Mouse (Mus musculus): ENCODE results near the gene Eps8l2. TPM values are rescaled to one million over a fixed set of nuclear protein-coding genes. Genes with fewer than 3 reads are reported as not detected.

Eps8l2 gene
- polyA plus RNA-seq, 1 experiment from 2014 or later: 13.6 TPM

GRCm38 (mm10) chr7:141387807-141388486 lies 49.3 kb downstream of the Eps8l2 start:
- no peak overlapping the region for H3K4me2 ChIP-seq (ENCODE audit: low read depth, low read length)
- no peak overlapping the region for H3K9ac ChIP-seq (ENCODE audit: low read depth, low read length)
- no peaks in the 10 kb centered on the region for H3K36me3 ChIP-seq (ENCODE audit: control insufficient read depth, insufficient read depth, low read length)
- no peak overlapping the region for H3K4me3 ChIP-seq (ENCODE audit: low read depth, low read length)
- peaks cover 6% of the 10 kb centered on the region for H3K4me1 ChIP-seq (ENCODE audit: control insufficient read depth, insufficient read depth, low read length)
- no peaks in the 10 kb centered on the region for H3K9me3 ChIP-seq (ENCODE audit: control insufficient read depth, low read length)
- ATAC-seq (ENCODE audit: low read depth): no peak
- H3K27me3 ChIP-seq (replicated peaks; ENCODE audit: control insufficient read depth, insufficient read depth, low read length): no peaks in the 10 kb centered on the region
- no peak for DNase-seq (ENCODE audit: low spot score)
- 47% methylated on average over 2 of the region's 2 CpGs for WGBS
- H3K27ac ChIP-seq (replicated peaks; ENCODE audit: low read depth, low read length): no peak overlapping the region

- no peak overlapping the region for H3K4me3 ChIP-seq (ENCODE audit: low read depth, low read length)
- no peaks in the 10 kb centered on the region for H3K36me3 ChIP-seq (ENCODE audit: control insufficient read depth, insufficient read depth, low read length)
- no peak overlapping the region for H3K4me2 ChIP-seq (ENCODE audit: low read depth, low read length)
- H3K4me1 ChIP-seq (ENCODE audit: control insufficient read depth, insufficient read depth, low read length): peaks cover 8% of the 10 kb centered on the region
- ATAC-seq (ENCODE audit: low read depth): no peak
- no peak for DNase-seq (ENCODE audit: low spot score)
- no peaks in the 10 kb centered on the region for H3K27me3 ChIP-seq (replicated peaks; ENCODE audit: control insufficient read depth, insufficient read depth, low read length)
- H3K9me3 ChIP-seq (ENCODE audit: control insufficient read depth, low read length): no peaks in the 10 kb centered on the region
- no peak overlapping the region for H3K9ac ChIP-seq (ENCODE audit: low read depth, low read length)
- WGBS: 68% methylated on average over 3 of the region's 3 CpGs
- no peak overlapping the region for H3K27ac ChIP-seq (replicated peaks; ENCODE audit: low read depth, low read length)
Observed at GRCm38 (mm10) chr7:141388487-141389109, 49.9 kb downstream of the Eps8l2 start.

GRCm38 (mm10) chr7:141390326-141391259 lies 51.9 kb downstream of the Eps8l2 start:
- peaks cover 8% of the 10 kb centered on the region for H3K4me1 ChIP-seq (ENCODE audit: control insufficient read depth, insufficient read depth, low read length)
- DNase-seq (ENCODE audit: low spot score) (no peak), ATAC-seq (ENCODE audit: low read depth) (no peak)
- H3K4me3 ChIP-seq (ENCODE audit: low read depth, low read length): no peak overlapping the region
- WGBS: 59% methylated on average over 9 of the region's 9 CpGs
- H3K9me3 ChIP-seq (ENCODE audit: control insufficient read depth, low read length): no peaks in the 10 kb centered on the region
- H3K9ac ChIP-seq (ENCODE audit: low read depth, low read length): no peak overlapping the region
- peak overlapping the region; percentile 93; the same call in 1 of the 2 replicates for H3K4me2 ChIP-seq (ENCODE audit: low read depth, low read length)
- no peaks in the 10 kb centered on the region for H3K36me3 ChIP-seq (ENCODE audit: control insufficient read depth, insufficient read depth, low read length)
- no peak overlapping the region for H3K27ac ChIP-seq (replicated peaks; ENCODE audit: low read depth, low read length)
- H3K27me3 ChIP-seq (replicated peaks; ENCODE audit: control insufficient read depth, insufficient read depth, low read length): no peaks in the 10 kb centered on the region

GRCm38 (mm10) chr7:141391625-141392551 lies 53.2 kb downstream of the Eps8l2 start, which contains the start of gene Taldo1:
Taldo1 (plus strand) TSS chr7:141392199.
- DNase-seq (ENCODE audit: low spot score) (peak; percentile 98), ATAC-seq (ENCODE audit: low read depth) (peak; percentile 95)
- H3K4me2 ChIP-seq (ENCODE audit: low read depth, low read length): peak within 1 kb of the TSS; percentile 93
- under 1% methylated on average over 57 of the region's 57 CpGs for WGBS
- H3K27me3 ChIP-seq (replicated peaks; ENCODE audit: control insufficient read depth, insufficient read depth, low read length): no peaks in the 10 kb centered on the region
- peaks cover 11% of the 10 kb centered on the region for H3K36me3 ChIP-seq (ENCODE audit: control insufficient read depth, insufficient read depth, low read length)
- peaks cover 8% of the 10 kb centered on the region for H3K4me1 ChIP-seq (ENCODE audit: control insufficient read depth, insufficient read depth, low read length)
- no peaks in the 10 kb centered on the region for H3K9me3 ChIP-seq (ENCODE audit: control insufficient read depth, low read length)
- peak within 1 kb of the TSS; percentile 73 for H3K4me3 ChIP-seq (ENCODE audit: low read depth, low read length)
- peak within 1 kb of the TSS; percentile 70 for H3K9ac ChIP-seq (ENCODE audit: low read depth, low read length)
- H3K27ac ChIP-seq (replicated peaks; ENCODE audit: low read depth, low read length): peak within 1 kb of the TSS; percentile 76

- ATAC-seq (ENCODE audit: low read depth): peak; percentile 0; the same call in 1 of the 2 replicates
- no peak for DNase-seq (ENCODE audit: low spot score)
Observed at GRCm38 (mm10) chr7:141392552-141393222, 54.0 kb downstream of the Eps8l2 start.

GRCm38 (mm10) chr7:141394158-141394557 lies 55.5 kb downstream of the Eps8l2 start:
- H3K27ac ChIP-seq (replicated peaks; ENCODE audit: low read depth, low read length): no peak overlapping the region
- no peak for ATAC-seq (ENCODE audit: low read depth)
- no peak overlapping the region for H3K4me2 ChIP-seq (ENCODE audit: low read depth, low read length)
- H3K36me3 ChIP-seq (ENCODE audit: control insufficient read depth, insufficient read depth, low read length): peaks cover 28% of the 10 kb centered on the region
- H3K4me3 ChIP-seq (ENCODE audit: low read depth, low read length): no peak overlapping the region
- DNase-seq (ENCODE audit: low spot score): no peak
- H3K27me3 ChIP-seq (replicated peaks; ENCODE audit: control insufficient read depth, insufficient read depth, low read length): no peaks in the 10 kb centered on the region
- H3K4me1 ChIP-seq (ENCODE audit: control insufficient read depth, insufficient read depth, low read length): peaks cover 8% of the 10 kb centered on the region
- no peaks in the 10 kb centered on the region for H3K9me3 ChIP-seq (ENCODE audit: control insufficient read depth, low read length)
- 85% methylated on average over 7 of the region's 7 CpGs for WGBS
- H3K9ac ChIP-seq (ENCODE audit: low read depth, low read length): no peak overlapping the region

More at GRCm38 (mm10) chr7:141392552-141393222, 54.0 kb downstream of the Eps8l2 start:
- peaks cover 8% of the 10 kb centered on the region for H3K4me1 ChIP-seq (ENCODE audit: control insufficient read depth, insufficient read depth, low read length)
- peak overlapping the region; percentile 93 for H3K4me2 ChIP-seq (ENCODE audit: low read depth, low read length)
- H3K9me3 ChIP-seq (ENCODE audit: control insufficient read depth, low read length): no peaks in the 10 kb centered on the region
- WGBS: 34% methylated on average over 9 of the region's 9 CpGs
- H3K36me3 ChIP-seq (ENCODE audit: control insufficient read depth, insufficient read depth, low read length): peaks cover 14% of the 10 kb centered on the region
- peak overlapping the region; percentile 73 for H3K4me3 ChIP-seq (ENCODE audit: low read depth, low read length)
- no peak overlapping the region; the same call in 1 of the 2 replicates for H3K27ac ChIP-seq (replicated peaks; ENCODE audit: low read depth, low read length)
- peak overlapping the region; percentile 70 for H3K9ac ChIP-seq (ENCODE audit: low read depth, low read length)
- no peaks in the 10 kb centered on the region for H3K27me3 ChIP-seq (replicated peaks; ENCODE audit: control insufficient read depth, insufficient read depth, low read length)

GRCm38 (mm10) chr7:141394771-141395170 lies 56.1 kb downstream of the Eps8l2 start:
- WGBS: 11% methylated on average over 6 of the region's 6 CpGs
- Histone ChIP-seq H3K4me3 (ENCODE audit: low read depth, low read length) (no peak overlapping the region), H3K36me3 (ENCODE audit: control insufficient read depth, insufficient read depth, low read length) (peaks cover 33% of the 10 kb centered on the region)

More at GRCm38 (mm10) chr7:141394771-141395170, 56.1 kb downstream of the Eps8l2 start:
- Histone ChIP-seq H3K9me3 (ENCODE audit: control insufficient read depth, low read length) (no peaks in the 10 kb centered on the region), H3K9ac (ENCODE audit: low read depth, low read length) (no peak overlapping the region), H3K4me2 (ENCODE audit: low read depth, low read length) (no peak overlapping the region), H3K27me3 (replicated peaks; ENCODE audit: control insufficient read depth, insufficient read depth, low read length) (no peaks in the 10 kb centered on the region), H3K27ac (replicated peaks; ENCODE audit: low read depth, low read length) (no peak overlapping the region), H3K4me1 (ENCODE audit: control insufficient read depth, insufficient read depth, low read length) (peaks cover 8% of the 10 kb centered on the region)
- DNase-seq (ENCODE audit: low spot score) (peak; percentile 49), ATAC-seq (ENCODE audit: low read depth) (no peak)

All from embryonic facial prominence, embryonic 14.5 days (tissue).